Mouse (Mus musculus): ENCODE measurements at regions not wholly inside any gene's neighbourhood (a gene's known extent, or its start where the extent isn't known, plus 50 kb on each side); places are given as distances from the start of the nearest gene placed in this dataset.
A peak's percentile ranks its signal among the peaks of the same experiment; 100 is the strongest.

DNA sequence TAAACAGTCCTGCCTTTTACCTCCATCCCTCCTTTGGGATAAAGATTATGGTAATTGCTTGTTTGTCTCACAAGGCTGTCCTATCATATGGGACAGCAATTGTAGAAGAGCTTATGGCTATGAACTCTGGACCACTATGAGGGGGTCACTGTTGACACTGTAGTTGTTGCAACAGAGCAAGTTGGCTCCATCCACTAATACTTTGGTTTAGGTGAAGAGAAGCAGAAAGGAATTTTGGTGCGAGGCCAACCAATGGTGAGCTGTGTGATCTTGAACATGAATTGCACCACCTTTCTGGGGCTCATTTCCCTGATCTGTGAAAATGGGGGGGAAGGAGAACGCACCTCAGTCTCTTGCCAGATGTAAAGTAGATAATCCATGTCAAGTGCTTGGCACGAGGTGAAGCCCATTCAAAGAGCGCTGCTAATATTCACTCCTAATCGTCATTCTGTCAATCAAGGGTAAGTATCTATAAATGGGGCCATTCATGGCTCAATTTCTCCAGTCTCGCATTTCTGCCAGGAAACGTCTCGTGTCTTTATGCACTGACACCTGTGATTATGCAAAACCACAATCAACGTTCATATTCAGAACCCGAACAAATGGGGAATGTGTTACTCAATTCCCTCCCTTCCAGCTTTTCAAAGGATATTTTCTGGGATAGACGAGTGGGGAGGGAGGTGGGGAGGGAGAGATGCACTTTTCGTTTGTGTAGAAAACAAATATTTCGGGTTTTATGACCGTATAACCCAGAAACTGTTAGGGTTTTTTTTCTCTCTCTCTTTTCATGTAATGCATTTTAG is 133.3 kb upstream of the Jun start:
- no peak for DNase-seq (ENCODE audit: low read depth, low spot score)

DNA sequence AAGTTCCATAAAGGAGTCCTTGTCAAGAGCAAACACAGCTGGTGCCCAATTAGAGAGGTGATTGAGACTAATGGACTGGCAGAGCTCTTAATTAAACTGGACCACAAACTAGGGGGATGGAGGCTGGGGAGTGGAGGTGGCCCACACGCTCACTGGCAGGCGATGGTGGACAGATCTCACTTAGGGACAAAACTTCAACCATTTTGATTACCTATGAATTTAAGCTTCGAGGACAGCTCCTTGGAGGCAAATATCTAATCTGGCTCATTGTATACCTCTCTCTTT is 133.8 kb upstream of the Jun start:
- DNase-seq (ENCODE audit: low read depth, low spot score), result no peak

DNA sequence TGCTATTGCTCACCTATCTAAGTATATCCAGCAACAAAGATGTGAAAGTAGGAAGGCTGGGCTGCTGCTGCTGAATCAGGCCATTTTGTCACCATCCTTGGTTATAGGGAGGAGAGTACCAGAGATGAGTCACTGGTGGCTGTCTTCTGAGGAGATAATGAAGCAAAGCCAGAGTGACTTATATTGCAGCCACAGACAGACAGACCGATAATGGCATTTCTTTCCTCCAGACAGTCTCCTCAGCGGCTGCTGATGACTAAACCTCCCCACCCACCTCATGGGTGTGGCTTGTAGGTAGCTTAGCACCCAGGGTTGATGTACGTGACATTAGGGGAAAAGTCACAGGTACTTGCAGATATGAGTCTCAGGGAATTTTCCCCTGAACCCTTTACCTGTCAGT is 136.1 kb upstream of the Jun start:
- DNase-seq (ENCODE audit: low read depth, low spot score), result peak; percentile 70

DNA sequence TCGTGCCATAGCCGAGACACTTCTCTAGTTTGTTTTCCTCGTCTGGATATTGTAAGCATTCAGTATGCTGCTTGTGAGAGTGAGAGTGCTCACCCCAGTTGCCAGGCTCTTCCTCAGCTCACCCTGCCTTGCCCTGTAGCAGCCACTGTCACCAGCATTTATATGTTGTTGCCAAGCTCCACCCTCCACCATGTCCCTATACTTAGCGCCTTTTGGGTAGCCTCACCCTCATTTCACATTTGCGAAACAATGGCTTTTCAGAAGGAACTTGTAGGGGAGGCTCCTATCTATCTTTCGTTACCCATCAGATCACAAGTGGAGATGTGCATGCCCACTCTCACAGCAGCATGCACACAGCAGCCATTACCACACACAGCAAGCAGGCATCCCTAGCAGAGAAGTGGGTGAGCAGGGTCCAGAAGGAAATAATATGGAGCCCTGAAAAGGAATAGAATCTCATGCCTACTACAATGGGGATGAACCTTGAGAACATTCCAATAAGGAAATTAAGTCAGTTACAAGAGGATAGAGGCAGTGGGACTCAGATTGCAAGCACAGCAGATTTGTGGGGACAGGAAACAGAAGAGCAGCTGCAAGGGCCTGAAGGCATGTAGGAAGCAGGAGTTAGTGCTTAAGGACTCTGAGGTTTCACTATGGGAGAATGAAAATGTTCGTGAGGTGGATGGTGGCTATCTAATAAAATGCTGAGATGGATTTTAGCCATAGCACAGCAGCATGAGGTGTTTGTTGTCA is 139.8 kb upstream of the Jun start:
- DNase-seq (ENCODE audit: low read depth, low spot score), result no peak

DNA sequence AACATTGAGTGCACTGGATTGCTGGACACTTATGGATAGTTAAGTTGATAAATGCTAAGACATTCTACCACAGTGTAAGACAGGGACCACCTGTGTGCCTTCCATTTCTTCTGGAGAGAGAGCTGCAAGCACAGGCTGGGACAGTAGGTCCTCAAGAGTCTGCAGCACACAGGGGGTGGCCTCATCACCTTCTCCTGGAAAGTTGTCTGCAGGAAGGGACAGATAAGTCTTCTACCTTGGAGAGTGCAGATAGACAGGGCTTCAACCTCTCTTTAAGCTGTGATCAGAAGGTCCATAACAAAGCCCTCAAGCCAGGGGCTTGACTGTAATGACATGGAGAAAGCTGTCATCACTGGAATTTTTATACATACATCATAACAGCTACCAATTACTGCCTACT is 140.5 kb upstream of the Jun start:
- no peak for DNase-seq (ENCODE audit: low read depth, low spot score)

DNA sequence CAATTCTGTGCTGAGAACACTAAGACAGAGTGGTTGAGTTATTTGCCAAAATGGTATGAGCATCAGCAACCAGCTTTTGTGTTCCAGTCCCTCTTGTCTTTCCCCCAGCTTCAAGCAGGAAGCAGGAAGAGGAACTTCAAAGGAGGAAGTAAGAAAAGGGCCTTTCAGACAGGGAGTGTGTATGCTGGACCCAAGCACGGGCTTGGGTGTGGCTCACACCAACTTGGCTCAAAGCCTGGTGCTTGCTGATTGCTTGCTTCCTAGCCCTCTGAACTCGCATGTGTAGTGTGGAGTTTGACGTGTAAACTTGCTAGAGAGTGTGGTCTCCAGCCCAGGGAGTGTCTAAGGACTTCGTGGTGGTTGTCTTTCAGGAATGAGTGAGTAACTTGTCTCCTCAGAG is 141.0 kb upstream of the Jun start:
- DNase-seq (ENCODE audit: low read depth, low spot score), result no peak

DNA sequence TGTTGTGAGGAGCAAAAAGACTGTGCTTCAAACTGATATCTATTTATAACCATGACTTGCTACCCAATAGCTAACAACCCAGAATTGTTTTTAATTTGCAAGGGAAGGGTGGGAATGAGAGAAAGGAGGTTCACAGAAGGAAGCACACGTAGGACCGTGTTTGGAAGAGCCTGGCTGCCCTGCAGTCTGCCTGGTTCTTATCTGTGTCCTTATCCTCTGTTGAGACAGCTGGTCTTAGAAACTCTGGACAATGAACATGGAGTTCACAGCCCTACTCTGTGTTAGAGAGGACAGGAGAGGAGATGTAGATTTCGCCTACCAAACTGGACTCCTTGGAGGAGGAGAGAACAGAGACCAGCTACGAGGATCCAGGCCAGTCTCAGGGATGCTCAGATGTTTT is 141.5 kb upstream of the Jun start:
- DNase-seq (ENCODE audit: low read depth, low spot score), result no peak

DNA sequence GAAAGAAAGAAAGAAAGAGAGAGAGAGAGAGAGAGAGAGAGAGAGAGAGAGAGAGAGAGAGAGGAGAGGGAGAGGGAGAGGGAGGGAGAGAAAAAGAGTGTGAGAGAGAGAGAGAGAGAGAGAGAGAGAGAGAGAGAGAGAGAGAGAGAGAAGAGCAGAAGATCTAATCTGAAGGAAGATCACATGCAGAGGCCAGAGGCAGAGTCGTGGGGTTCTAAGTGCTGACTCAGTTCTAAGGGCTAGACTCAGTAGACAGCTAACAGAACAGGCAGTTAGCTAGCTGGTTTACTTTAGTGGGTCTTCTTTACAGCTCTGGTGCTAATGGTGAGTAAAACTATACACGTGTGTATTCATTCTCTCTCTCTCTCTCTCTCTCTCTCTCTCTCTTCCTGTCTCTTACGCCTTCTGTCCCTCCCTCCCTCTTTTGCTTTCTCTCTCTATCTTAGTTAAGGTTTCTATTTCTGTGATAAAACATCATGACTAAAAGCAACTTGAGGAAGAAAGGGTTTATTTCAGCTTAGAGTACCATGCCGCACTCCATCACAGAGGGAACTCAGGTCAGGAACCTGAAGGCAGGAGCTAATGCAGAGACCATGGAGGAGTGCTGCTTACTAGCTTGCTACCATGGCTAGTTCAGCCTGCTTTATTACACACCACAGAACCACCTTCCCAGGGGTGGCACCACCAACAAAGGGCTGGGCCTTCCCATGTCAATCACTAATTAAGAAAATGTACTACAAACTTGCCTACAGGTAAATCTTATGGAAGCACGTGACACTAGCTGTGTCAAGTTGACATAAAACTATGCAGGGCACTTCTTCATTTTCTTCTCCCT is 142.8 kb upstream of the Jun start:
- peak; percentile 51 for DNase-seq (ENCODE audit: low read depth, low spot score)

DNA sequence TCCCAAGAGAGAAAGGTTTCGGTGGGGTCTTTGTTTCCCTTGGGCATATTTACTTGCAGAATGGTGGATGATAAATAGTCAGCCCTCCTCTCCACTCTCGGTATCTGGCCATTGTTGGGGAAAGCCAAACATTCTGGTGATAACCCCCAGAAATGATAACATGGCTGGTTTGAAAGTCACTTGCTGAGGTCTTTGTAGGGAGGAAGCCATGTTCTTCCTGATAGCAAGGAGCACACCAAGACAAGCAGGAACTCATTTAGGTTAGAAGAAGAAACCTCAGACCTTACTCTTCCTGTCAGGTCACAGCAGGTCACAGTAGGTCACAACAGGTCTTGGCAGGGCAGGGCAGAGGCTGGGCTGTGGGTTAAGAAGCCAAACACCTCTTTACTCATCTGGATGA is 144.1 kb upstream of the Jun start:
- DNase-seq (ENCODE audit: low read depth, low spot score), result peak; percentile 36

DNA sequence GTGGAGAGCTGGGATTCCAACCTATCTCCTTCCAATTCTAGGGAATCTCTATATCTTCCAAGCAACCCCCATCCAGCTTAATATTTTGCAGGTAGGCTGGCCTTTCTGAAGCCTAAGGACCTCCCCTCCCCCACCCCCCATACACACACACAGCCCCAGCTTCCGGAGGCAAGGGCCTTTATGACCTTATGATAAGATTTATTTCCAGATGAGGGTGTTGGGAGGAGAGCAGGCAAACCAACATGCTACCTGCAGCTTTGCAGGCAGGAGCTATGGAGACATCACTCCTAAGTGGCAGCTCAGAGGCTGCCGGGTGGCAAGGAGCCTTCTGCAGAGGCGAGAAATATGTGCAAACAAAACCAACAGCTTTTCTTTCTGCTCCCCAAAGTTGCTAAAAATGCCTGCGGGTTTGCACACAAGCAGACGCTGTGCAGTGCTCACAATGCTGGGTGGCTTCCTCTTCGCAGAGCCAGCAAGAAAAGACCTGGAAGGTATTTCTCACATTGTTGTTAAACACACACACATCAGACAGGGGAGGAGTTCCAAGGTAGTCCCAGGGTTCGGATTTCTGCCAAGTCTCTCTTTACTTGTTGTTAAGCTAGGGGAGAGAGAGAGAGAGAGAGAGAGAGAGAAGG is 145.2 kb upstream of the Jun start:
- DNase-seq (ENCODE audit: low read depth, low spot score), result peak; percentile 38

DNA sequence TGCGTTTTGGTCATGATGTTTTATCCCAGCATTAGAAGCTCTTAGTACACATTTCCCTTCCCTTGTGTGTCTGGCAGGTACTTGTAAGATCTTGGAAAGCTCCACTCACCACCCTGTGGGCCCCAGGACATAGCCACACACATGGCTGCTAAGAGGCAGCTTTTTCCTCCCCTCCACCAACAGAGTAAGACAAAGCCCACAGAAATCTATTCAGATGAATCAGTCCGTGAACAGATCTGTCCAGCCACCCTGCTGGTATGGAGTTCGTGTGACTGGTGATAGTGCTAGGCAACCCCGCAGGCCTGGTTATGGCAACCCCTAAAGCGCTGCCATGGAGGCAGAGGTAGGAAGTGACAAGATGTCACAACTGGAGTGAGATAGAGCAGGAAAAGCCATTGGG is 147.4 kb upstream of the Jun start:
- DNase-seq (ENCODE audit: low read depth, low spot score), result no peak

DNA sequence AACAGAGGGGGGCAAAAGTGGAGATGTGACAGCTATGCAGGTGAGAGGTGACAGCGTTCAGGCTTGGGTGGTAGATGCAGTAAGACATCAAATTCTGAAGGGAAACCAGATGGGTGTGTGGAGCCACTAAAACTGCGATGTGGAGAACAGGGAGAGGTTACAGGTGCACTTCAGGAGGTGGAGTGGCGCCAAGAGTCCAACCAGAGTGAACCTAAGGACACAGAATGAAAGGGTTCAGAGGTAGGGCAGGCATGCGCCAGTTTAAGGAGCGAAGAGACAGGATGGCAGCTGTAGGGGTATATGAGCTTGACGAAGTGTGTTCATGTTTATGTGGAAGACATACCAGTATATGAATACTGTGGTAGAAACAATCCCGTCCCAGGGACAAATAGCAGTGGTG is 148.1 kb upstream of the Jun start:
- no peak for DNase-seq (ENCODE audit: low read depth, low spot score)

DNA sequence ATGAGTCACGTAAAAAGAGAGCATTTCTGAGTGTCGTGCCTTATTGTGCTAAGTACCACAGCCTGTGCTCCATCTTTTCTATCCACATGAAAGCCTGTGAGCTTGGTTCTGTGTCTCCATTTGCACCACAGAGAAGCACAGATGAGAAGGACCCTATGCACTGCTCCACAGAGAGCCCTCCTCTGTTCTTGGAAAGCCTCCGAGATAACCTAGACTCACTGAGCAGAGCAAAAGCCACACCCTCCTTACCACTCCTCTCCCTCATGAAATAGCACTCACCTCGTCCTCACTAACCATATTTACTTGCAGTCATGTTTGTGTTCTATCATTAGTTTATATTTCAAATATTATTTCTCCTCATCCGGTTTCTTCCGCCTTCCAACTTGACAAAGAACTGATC is 150.5 kb upstream of the Jun start:
- DNase-seq (ENCODE audit: low read depth, low spot score), result no peak

DNA sequence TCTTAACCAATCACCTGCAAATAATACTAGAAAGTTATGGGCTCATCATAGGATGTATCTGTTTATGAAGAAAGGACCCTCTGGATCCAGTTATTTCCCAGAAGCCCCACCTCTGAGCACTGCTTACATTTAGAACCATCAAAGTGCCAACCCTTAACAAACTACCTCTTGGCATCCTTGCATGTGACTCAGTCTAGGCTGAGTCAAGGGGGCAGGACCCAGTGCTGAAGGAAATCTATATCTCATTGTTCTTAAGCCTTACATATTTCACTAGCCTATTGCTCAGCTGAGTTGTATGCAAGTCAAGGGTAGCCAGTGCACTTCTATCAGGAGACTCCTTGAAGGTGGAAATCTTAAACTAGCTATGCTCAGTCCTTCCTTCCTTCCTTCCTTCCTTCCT is 151.6 kb upstream of the Jun start:
- DNase-seq (ENCODE audit: low read depth, low spot score), result no peak

DNA sequence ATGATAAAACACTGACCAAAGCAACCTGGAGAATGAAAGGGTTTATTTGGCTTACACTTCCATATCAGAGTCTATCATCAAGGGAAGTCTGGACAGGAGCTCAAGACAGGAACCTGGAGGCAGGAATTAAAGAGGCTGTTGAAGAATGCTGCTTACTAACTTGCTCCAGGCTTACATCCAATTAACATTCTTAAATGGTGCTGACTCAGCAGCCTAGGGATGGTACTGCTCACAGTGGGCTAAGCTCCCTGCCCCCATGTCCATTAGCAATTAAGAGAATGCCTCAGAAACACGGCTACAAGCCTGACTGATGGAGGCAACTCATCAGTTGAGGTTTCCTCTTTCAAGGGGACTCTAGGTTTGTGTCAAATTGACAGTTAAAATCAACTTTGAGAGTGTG is 153.3 kb upstream of the Jun start:
- DNase-seq (ENCODE audit: low read depth, low spot score), result no peak

DNA sequence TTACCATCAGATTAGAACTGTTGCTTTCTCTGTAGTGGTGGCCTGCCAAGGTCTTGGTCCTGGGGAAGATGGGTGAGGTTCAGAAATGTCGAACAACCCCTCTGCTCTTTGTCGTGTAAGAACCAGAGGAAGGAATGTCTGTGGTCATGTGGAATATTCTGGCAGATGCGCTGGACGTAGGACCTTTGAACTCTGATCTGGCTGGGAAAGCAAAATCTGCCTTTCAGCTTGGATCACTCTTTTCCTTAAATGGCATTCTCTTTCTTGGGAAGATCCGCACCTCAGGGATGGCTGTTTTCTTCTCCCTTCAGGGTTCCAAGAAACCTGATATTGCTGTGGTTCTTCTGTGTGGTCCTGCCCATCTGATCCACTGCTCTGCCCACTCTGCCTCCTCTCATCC is 155.8 kb upstream of the Jun start:
- DNase-seq (ENCODE audit: low read depth, low spot score), result no peak

DNA sequence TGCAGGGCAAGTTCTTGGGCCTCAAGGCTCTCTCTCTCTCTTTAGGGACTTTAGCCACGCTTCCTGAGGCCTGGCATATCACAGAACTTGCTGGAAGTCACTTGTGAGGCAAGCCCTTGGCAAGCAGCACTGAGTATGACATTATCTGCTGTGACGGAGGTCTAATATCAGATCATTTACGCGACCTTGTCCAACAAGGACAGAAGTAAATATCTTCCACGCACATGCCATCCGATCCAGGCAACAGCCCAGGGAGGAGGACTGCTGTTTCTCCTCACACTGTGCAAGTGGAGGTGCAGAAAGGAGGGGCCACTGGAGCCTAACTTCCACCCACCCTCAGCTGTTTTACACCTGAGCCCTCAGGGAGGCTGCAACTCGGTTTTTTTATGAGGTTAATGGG is 156.8 kb upstream of the Jun start:
- no peak for DNase-seq (ENCODE audit: low read depth, low spot score)

DNA sequence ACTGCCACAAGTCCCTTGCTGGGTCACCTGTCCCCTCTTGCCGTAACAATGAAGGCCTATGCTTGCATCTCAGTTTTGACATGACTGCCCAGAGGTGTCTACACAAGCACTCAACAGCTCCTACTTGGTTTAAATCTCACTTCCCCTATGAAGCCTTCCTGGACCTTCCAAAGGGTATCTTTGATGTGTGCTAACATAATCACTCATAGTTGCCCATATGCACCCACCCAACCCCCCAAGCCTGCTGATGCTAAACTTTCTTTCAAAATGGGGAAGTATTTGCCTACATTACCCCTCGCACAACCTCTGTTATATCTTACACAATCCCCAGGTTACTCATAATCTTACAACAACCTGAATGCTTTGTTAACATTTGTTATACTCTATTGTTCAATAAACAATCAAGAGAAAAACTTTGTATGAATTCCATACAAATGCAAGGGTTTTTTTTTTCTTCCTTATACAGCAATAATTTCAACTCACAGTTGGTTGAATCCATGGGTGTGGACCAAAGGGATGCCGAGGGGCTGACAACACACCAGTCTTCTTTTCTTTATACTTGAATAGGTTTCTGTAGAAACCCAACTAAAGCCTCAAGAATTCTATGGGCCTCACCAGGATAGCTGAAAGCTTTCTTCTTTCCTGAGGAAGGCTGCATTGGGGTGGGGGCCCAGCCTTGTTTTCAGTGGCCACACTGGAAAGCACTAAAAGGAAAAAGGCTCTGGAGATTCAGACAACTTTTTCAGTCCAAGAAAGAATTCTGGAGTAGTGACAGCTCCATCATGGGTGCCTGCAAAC is 157.5 kb upstream of the Jun start:
- no peak for DNase-seq (ENCODE audit: low read depth, low spot score)

DNA sequence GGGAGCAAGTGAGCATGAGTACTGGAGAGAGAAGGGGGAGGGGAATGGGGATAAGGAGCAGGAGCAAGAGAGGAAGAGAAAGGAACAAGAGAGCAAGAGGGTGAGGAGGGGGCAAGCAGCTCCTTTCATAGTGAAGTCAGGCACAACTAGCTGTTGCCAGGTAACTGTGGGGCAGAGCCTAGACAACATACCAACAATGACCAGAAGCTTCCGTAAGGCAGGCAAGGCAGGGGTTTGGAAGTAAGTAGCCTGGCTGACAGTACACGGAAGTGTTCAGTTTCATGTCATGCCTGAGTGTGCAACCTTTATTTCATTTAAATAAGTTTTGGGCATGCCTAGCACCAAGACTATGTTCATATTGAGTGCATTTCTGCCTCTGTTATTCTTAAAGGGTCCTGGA is 160.5 kb upstream of the Jun start:
- no peak for DNase-seq (ENCODE audit: low read depth, low spot score)

DNA sequence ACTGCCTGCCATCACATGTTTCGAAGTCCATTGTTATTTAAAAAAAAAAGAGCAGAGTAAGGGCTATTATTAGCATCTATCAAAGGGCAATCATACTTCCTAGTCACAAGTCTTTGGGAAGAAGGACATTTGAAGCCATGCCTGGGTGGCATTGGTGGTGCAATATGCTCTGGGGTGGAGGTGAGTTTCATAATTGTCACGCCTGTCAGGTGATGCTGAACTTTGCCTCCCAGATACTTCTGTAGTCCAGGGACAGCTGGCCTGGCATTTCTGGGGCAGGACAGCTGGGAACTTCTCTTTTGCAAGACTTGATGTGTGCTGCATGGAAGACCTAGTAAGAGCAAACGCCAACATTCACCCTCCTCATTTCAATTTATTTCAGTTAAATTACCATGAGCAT is 161.0 kb upstream of the Jun start:
- DNase-seq (ENCODE audit: low read depth, low spot score), result no peak

DNA sequence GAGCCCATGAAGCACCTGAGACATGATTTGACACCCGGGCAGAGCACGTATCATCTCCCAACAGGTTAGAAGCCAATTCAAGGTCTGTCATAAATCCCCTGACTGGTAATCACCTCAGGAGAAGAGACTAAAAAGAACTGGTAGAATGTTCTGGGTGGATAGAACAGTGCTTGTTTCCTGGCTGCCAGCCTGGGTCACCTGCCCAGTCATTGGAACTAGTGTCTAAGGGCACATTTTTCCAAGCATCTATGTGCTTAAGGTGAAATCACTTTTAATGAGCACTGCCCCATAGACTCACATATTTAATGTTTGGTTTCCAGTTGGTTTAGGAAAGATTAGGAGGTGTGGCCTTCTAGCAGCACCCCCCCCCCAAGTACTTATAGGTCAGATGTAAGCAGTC is 162.0 kb upstream of the Jun start:
- DNase-seq (ENCODE audit: low read depth, low spot score), result no peak
